Mouse (Mus musculus) midbrain, embryonic 14.5 days (tissue): ENCODE results near the gene Mecp2. TPM values are rescaled to one million over a fixed set of nuclear protein-coding genes. Genes with fewer than 3 reads are reported as not detected.

Experiments
- ATAC-seq: fragments of 200-750 bp; cut with Nextera tagmentation; 2 replicates; pipeline ENCODE4 v1.8.0; 2017; ENCODE audit warnings: moderate number of reproducible peaks, moderate library complexity; ENCODE audit not compliant: low FRiP score, low TSS enrichment
- DNase-seq: peaks from one replicate; pipeline ENCODE4 v3.0.0-alpha.2; 2015
- H3K27ac ChIP-seq: fragments of 300-500 bp; sonication (generic); replicated peaks from 2 replicates; pipeline ENCODE4 v1.5.1; 2014; ENCODE audit warnings: mild to moderate bottlenecking, low read depth, low read length, moderate library complexity
- H3K27me3 ChIP-seq: fragments of 300-500 bp; sonication (generic); 2 replicates; pipeline ENCODE4 v1.6.1; 2014; ENCODE audit warnings: low read length, control low read depth, mixed read lengths; ENCODE audit not compliant: control insufficient read depth, insufficient read depth
- H3K36me3 ChIP-seq: fragments of 300-500 bp; sonication (generic); 2 replicates; pipeline ENCODE4 v1.6.1; 2014; ENCODE audit warnings: low read length, control low read depth; ENCODE audit not compliant: control insufficient read depth, insufficient read depth
- H3K4me1 ChIP-seq: fragments of 300-500 bp; sonication (generic); 2 replicates; pipeline ENCODE4 v1.6.1; 2014; ENCODE audit warnings: mild to moderate bottlenecking, antibody characterized with exemption, low read length, control low read depth; ENCODE audit not compliant: control insufficient read depth, insufficient read depth
- H3K4me2 ChIP-seq: fragments of 300-500 bp; sonication (generic); 2 replicates; pipeline ENCODE4 v1.6.1; 2014; ENCODE audit warnings: mild to moderate bottlenecking, low read length, moderate library complexity
- H3K4me3 ChIP-seq: fragments of 300-500 bp; sonication (generic); replicated peaks from 2 replicates; pipeline ENCODE4 v1.5.1; 2014; ENCODE audit warnings: low read depth, low read length
- H3K9ac ChIP-seq: fragments of 300-500 bp; sonication (generic); replicated peaks from 2 replicates; pipeline ENCODE4 v1.6.1; 2014; ENCODE audit warnings: mild to moderate bottlenecking, low read length, moderate library complexity
- H3K9me3 ChIP-seq: fragments of 300-500 bp; sonication (generic); 2 replicates; pipeline ENCODE4 v1.6.1; 2016; ENCODE audit warnings: low read length, control low read depth, mixed read lengths; ENCODE audit not compliant: control insufficient read depth
- WGBS: fragments of 180-500 bp; shearing (Covaris S2); extraction: QIAGEN DNeasy Blood & Tissue Kit; methylation state at CpG from one replicate; pipeline ENCODE4 v1.1.7; 2014; 5-methylcytosine and 5-hydroxymethylcytosine counted together
- microRNA counts: library from miRNA; unstranded; fragments of <30 nt; microRNA quantifications from one replicate; lab custom pipeline; 2016
- microRNA-seq: library from miRNA; unstranded; fragments of <30 nt; microRNA quantifications from one replicate; pipeline ENCODE4, GENCODE M21; 2016
- polyA plus RNA-seq: library from polyadenylated mRNA; unstranded; fragments of >200 nt; fragmentation: Nextera tagmentation; extraction: Ambion mirVana; gene quantifications from 2 replicates; pipeline ENCODE4 v1.2.1, GENCODE M21; 2014

Gene Mecp2
- polyA plus RNA-seq, 1 experiment from 2014 or later = 19.4 TPM

DNA sequence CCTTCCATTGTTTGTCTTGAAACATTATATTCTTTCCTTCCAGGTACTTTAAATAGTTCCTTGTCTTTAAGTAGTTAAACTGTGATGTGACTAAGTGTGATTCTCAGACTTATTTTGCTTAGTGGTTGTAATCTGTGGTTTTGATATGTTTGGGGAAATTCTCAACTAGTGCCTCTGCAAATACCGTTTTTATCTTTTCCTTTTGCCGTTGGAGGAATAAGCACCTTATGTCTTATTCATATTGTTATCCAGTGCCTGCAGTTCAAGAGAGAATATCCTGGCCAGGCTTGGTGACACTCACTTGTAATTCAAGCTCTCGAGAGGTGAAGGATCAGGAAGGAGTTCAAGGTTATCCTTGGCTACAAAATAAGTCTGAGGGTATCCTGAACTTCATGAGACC is 134.1 kb downstream of the Mecp2 start:
- Histone ChIP-seq H3K27ac (no peak overlapping the region), H3K27me3 (no peaks in the 10 kb centered on the region), H3K4me2 (no peak overlapping the region), H3K4me3 (no peak overlapping the region), H3K9me3 (no peaks in the 10 kb centered on the region), H3K9ac (no peak overlapping the region), H3K4me1 (0 out of 2 replicates have a peak, but pooled peaks cover 5% of the 10 kb centered on the region), H3K36me3 (no peaks in the 10 kb centered on the region)
- no peak for ATAC-seq
- DNase-seq = no peak
- WGBS = 84% methylated on average over 3 of the region's 3 CpGs

DNA sequence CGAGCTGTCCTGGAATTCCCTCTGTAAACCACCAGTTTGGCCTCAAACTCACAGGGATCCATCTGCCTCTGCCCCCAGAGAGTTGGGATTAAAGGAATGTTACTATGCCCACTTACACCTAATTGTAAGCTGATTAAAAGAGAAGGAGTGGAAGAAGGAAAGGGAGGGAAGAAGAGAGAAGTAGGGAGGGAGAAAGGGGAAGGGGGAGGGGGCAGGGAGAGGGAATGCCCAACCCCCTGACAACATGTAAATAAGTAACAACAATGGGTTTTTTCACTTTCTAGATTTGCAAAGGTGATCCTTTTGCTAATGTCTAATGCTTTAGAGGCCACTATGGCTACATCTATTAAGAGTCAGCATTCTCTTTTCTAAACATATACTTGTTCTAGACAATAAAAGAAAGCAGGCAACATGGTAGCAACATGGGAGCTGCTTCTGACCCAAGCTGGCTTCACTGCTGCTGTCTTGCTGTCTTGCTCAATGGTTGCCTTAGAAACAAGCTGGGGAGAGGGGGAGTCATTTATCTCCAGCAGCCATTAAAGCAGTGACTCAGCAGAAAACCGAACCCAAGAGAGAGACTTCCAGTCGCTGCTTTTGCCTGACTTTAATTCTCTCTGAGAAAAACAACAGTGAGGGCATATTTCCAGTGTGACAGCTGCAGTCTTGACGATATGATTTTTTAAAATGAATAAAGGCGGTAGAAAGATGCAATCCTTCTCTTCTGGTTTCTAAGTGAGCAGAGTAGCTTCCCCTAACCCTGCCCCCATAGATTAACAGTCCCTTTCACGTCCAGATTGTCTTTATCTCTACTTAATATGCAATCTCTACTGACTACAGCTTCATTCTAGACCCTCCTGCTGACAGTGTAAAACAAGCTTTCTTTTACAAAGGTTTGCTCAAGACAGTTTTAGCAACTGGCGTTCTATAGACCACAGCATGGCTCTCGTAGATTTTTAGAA is 136.0 kb downstream of the Mecp2 start:
- WGBS = 22% methylated on average over 8 of the region's 8 CpGs
- no peaks in the 10 kb centered on the region for H3K36me3 ChIP-seq
- ATAC-seq (peak; percentile 60; the same call in 1 of the 2 replicates), DNase-seq (peak; percentile 82)
- 0 out of 2 replicates have a peak, but pooled peaks cover 5% of the 10 kb centered on the region for H3K4me1 ChIP-seq
- H3K27me3 ChIP-seq = no peaks in the 10 kb centered on the region
- H3K27ac ChIP-seq = peak overlapping the region; percentile 75
- H3K9me3 ChIP-seq = no peaks in the 10 kb centered on the region
- H3K4me2 ChIP-seq = peak overlapping the region; percentile 36
- 0 out of 2 replicates have a peak overlapping the region, but pooled peaks have one; percentile 0 for H3K4me3 ChIP-seq
- H3K9ac ChIP-seq = no peak overlapping the region

DNA sequence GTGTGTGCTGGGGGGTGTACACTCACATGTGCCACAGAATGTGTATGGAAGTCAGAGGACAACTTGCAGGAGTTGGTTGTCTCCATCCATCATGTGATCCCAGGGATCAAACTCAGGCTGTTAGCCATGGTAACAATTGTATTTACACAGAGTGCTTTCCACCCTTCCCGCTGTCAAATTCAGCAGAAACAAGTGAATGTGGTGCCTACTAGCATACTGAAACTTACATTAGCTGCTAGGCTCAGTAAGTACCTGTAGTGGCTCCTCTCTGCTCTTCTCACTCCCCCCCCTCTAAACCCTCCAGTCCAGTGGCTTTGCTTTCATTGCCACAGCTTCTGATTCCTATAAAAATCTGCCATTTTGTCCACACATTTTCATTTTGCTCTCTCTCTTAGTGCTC is 157.4 kb downstream of the Mecp2 start:
- Histone ChIP-seq H3K27ac (no peak overlapping the region), H3K9ac (no peak overlapping the region), H3K27me3 (no peaks in the 10 kb centered on the region), H3K4me3 (no peak overlapping the region), H3K4me1 (no peaks in the 10 kb centered on the region), H3K4me2 (no peak overlapping the region), H3K9me3 (no peaks in the 10 kb centered on the region), H3K36me3 (no peaks in the 10 kb centered on the region)
- DNase-seq = no peak
- ATAC-seq = no peak
- 76% methylated on average over 1 of the region's 1 CpGs for WGBS

MicroRNA genes within 50 kb of the gene (microRNA counts, 519-probe panel; counts per million panel counts)
- not detected for microRNA mmu-miR-718 (lab: Ali Mortazavi, UCI)

Small RNAs within 50 kb of the gene (microRNA-seq; reads per million reads assigned to microRNA genes)
- gene Mir5132 = 1.6 reads per million, percentile 6 among the genes with 10 or more reads in this experiment
- 0.88 reads per million for gene Mir718

Other genes starting within 250 kb of the Mecp2 start
- not detected in 2 replicates for gene Avpr2, start 243.3 kb downstream of the Mecp2 start, polyA plus RNA-seq
- 84.0 and 103 TPM in 2 replicates for gene L1cam, start 239.3 kb downstream of the Mecp2 start, polyA plus RNA-seq
- gene Arhgap4, start 213.5 kb downstream of the Mecp2 start, polyA plus RNA-seq = 1.8 and 2.1 TPM in 2 replicates
- 82.2 and 89.0 TPM in 2 replicates for gene Naa10, start 213.4 kb downstream of the Mecp2 start, polyA plus RNA-seq
- gene Renbp, start 204.5 kb downstream of the Mecp2 start, polyA plus RNA-seq = 3.0 and 11.1 TPM in 2 replicates
- gene Hcfc1, start 169.0 kb downstream of the Mecp2 start, polyA plus RNA-seq = 61.5 and 73.2 TPM in 2 replicates
- gene Irak1, start 111.4 kb downstream of the Mecp2 start, polyA plus RNA-seq = 24.5 and 28.6 TPM in 2 replicates
- gene Opn1mw, start 7.9 kb downstream of the Mecp2 start, polyA plus RNA-seq = not detected in 2 replicates
- gene Tex28, start 32.5 kb upstream of the Mecp2 start, polyA plus RNA-seq = not detected in 2 replicates
- 0.08 and 0.20 TPM in 2 replicates for gene Tktl1, start 41.9 kb upstream of the Mecp2 start, polyA plus RNA-seq
- gene Flna, start 114.5 kb upstream of the Mecp2 start, polyA plus RNA-seq = 72.5 and 102 TPM in 2 replicates
- 19.5 and 49.3 TPM in 2 replicates for gene Emd, start 119.3 kb upstream of the Mecp2 start, polyA plus RNA-seq
- 527 and 538 TPM in 2 replicates for gene Rpl10, start 135.4 kb upstream of the Mecp2 start, polyA plus RNA-seq
- gene Taz, start 146.5 kb upstream of the Mecp2 start, polyA plus RNA-seq = 64.9 and 76.8 TPM in 2 replicates
- gene Dnase1l1, start 147.0 kb upstream of the Mecp2 start, polyA plus RNA-seq = 1.8 and 3.8 TPM in 2 replicates
- 220 and 235 TPM in 2 replicates for gene Atp6ap1, start 161.7 kb upstream of the Mecp2 start, polyA plus RNA-seq
- gene Gdi1, start 169.6 kb upstream of the Mecp2 start, polyA plus RNA-seq = 615 and 857 TPM in 2 replicates
- 43.2 and 44.1 TPM in 2 replicates for gene Fam50a, start 177.7 kb upstream of the Mecp2 start, polyA plus RNA-seq
- 56.6 and 57.8 TPM in 2 replicates for gene Plxna3, start 193.7 kb upstream of the Mecp2 start, polyA plus RNA-seq
- 74.1 and 76.0 TPM in 2 replicates for gene Lage3, start 218.3 kb upstream of the Mecp2 start, polyA plus RNA-seq
- gene Ubl4a, start 237.9 kb upstream of the Mecp2 start, polyA plus RNA-seq = 66.8 and 76.0 TPM in 2 replicates
- gene Slc10a3, start 238.0 kb upstream of the Mecp2 start, polyA plus RNA-seq = 6.4 and 9.4 TPM in 2 replicates